Mouse (Mus musculus) lung, postnatal 4 days (tissue): ENCODE data around the gene Fndc8.

Source experiments
- DNase-seq, 2 experiments: peaks; one replicate each; pipeline ENCODE4 v3.0.0; 2021

Gene Fndc8

GRCm38 (mm10) chr11:82891936-82892335 lies at the start of gene Fndc8:
Gene Fndc8 (plus strand): TSS chr11:82892124.
- DNase-seq = no peak

DNA sequence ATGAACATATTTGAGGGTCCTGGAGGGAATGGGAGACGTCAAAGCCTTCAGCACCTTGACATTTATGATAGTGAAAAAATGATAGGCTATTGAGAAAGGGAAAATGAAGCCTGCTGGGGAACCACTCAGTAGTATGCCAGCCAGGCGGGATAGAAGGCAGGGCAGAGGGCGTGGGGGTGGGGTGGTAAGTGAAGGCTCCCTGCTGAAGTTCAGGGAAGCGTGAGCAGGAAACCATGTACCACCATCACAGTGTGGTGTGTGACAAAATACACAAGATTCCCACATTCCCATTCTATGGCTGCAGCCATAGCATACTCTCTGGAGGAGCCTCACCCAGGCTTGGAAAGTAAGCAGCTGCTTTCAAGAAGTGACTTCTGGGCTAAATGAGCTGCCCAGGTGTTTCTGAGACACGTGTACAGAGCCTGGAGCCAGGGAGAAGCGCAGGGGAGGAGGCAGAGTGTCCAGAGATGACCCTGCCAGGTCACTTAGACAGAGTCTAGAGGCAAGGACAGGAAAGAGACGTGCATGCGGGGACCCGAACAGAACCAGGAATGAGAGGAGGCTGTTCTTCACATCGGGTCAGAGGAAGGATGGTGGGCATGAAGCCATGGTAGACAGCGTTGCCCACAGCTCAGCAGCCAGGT lies 47.0 kb upstream of the Fndc8 start:
- DNase-seq = no peak

GRCm38 (mm10) chr11:82845415-82846078 lies 46.4 kb upstream of the Fndc8 start:
- peak; percentile 74 to 78 for DNase-seq

DNA sequence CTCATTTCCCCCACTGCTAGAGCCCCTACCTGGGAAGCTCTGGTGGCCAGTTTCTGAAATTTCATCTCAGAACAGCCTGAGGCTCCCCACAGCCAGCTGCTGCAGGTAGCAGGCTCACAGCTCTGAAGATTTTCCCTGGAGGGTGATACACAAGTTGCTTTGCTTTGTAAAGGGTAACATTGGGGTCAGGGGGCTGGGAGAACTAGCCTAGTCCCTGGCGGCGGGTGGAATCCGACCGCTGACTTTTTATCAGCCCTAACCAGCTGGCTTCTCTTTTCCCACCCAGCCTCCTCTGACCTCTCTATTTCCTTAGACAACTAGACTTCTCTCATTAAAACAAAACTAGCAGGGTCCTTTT lies 45.9 kb upstream of the Fndc8 start:
- no peak for DNase-seq

DNA sequence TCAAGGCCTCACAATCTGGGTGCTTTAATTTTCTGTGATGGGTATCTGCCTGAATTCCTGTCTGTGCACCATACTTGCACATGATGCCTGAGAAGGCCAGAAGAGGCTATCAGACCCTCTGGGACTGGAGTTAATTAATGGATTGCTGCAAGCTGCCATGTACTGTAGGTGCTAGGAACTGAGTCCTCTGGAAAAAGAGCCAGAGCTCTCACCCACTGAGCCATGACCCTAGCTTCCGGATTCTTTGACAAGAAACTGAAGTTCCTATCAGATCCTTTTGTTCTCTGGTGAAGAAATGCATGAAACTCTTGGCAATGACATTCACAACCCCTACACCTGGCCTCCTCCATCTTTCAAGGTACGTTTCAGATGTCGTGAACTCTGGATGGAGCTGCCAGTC lies 45.0 kb upstream of the Fndc8 start:
- no peak for DNase-seq

DNA sequence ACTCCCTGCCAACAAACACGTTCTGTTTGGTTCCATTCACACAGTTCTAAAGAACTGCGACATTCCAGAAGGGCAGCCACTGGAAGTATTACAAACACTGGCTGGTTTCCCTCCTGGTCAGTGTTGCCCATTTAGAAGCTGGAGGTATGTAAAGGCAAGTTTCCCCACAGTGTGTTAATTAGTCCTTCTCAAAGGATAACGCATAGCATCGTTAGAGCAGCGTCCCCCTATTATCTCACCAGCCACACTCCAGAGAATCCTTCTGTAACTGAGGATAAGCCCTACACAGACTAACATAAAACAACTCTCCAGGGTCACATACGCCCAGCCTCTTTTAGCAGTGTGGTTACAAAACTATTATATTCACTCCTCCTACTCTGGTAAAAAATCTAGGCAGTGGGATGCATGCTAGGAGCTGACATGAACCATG lies 44.3 kb upstream of the Fndc8 start:
- DNase-seq = no peak

- no peak for DNase-seq
Measured at GRCm38 (mm10) chr11:82850259-82850658, 41.7 kb upstream of the Fndc8 start.

GRCm38 (mm10) chr11:82852115-82852514 lies 39.8 kb upstream of the Fndc8 start:
- no peak for DNase-seq

DNA sequence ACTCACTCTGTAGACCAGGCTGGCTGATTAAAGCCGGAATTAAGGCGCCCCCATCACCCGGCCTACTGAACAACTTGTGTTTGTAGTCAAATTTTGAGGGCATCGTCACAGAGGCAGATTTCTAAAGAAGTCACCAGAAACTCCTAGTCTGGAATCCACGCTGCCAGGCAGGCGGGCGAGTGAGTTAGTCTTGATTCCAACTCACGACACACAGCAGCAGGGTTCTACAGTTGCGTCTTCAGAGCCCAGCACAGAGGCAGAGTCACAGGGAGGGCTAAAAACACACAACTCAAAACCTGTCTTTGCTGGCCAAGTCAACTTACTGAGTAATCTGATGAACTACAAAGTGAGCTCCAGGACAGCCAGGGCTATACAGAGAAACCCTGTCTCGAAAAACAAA lies 39.4 kb upstream of the Fndc8 start:
- DNase-seq = no peak

GRCm38 (mm10) chr11:82852958-82853357 lies 39.0 kb upstream of the Fndc8 start:
- DNase-seq = no peak

DNA sequence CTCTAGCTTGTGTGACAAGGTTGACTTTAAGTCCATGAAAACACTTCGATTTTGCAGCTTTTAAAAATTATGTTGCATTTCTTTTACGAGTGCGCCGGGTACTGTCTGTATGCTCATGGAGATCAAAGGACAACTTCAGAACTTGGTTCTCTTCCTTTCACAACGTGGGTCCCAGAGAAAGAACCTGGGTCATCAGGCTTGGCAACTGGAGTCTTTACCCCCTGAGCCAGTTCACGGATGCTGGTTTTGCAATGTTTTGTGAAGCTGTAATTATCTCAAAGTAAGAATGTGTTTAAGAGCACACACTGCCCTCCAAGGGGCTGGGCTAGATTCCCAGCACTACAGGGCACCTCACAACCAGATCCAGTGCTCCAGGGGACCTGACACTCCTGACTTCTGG lies 37.8 kb upstream of the Fndc8 start:
- DNase-seq = no peak

DNA sequence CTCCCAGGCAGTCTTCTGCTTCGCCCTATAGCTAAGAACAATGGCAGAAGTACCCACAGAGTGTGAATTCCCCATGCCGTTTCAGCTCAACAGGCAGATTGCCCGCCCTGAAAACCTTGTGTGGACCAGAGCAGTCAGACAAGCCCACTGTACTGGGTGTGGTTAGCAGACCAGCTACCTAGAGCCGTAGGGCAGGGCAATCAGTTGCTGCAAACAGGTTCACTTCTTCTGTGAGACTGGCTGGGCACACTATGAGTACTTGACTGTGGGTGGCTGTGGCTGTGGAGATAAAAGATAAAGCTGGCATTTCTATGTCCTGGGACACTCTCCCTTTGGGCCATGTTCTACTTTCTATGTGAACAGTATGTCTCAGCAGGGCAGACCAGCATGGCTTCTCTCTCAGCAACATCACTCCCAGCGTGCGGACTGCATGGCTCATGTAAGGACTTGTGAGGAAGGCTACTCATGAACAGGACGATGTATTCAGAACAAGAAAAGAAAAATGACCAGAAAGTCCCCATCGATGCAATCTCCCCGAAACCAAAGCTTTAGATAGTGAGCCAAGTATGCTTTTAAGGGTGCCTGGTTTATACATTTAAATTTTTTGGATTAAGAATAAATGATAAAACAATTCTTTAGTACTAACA lies 36.5 kb upstream of the Fndc8 start:
- no peak for DNase-seq

GRCm38 (mm10) chr11:82856032-82856431 lies 35.9 kb upstream of the Fndc8 start:
- no peak for DNase-seq

GRCm38 (mm10) chr11:82857307-82857848 lies 34.5 kb upstream of the Fndc8 start:
- DNase-seq = no peak

DNA sequence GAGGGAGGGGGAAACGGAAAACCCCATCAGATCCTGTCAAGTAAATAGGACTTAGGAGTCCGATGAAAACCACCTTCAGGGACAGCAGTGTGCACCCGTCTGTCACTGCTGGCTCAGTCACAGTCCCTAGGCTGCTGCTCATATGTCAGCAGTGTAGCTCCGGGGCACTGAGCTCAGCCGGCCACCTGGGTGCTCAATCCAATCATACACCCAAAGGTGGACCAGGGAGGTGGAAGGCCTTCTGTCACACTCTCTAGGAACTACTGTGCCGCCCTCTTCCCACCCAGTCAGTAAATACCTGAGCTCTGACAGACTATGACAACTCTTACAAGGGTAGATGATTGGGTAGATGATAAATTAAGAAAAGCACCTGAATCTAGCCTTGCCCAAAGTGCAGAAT lies 31.2 kb upstream of the Fndc8 start:
- DNase-seq = no peak

DNA sequence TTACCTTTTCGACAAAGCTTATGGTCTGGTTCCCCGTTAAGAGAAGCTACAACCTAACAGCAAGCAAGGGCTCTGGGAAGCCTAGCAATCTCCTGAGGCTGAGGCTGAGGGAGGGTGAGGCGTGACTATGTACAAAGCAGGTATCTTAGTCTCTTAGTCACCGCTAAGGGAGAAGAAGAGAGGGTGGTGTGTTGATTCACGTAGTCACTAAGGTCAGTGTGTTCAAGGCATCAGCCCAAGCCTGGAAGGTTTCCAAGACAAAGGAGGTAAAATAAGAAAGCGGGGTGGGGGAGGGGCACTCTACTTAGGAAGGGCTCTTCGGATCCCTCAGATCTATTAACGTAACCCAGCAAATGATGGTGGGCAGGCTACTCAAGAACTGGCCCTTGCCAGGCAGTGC lies 30.4 kb upstream of the Fndc8 start:
- no peak for DNase-seq

DNA sequence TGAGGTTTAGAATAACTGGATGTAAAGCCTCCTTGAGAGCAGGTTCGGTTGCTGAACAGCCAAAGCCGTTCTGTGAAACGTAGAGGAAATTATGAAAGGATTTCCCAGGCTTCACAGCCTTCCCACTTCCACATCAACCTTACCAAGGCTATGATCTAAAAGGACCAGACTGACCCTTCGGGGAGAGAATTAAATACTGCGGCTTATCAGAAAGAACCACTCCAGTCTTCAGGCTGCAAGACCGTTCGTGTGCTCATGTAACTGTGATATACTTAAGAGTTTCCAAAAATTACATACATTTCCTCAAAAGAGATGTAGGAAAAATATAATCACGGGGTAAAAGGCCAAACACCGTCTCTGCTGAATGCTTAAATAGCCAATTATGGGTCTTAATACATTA lies 29.3 kb upstream of the Fndc8 start:
- DNase-seq = no peak

DNA sequence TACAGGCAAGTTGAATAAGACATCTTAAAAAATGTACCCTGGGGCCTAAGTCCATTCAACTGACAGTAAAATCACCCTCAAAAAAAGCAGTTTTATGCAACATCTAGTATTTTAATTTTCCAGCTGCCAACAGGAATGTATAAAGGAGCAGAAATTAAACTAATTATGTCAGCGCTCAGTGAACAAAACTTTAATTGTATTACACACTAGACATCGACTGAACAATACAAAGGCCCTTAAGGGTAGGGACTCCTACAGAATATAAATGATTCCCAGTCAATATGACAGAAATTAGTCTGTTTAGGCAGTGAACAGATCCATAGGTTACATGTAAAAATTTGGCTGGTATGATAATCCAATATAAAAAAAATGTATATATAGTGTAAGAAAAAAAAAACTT lies 28.9 kb upstream of the Fndc8 start:
- no peak for DNase-seq

GRCm38 (mm10) chr11:82863488-82863931 lies 28.4 kb upstream of the Fndc8 start:
- DNase-seq = no peak

DNA sequence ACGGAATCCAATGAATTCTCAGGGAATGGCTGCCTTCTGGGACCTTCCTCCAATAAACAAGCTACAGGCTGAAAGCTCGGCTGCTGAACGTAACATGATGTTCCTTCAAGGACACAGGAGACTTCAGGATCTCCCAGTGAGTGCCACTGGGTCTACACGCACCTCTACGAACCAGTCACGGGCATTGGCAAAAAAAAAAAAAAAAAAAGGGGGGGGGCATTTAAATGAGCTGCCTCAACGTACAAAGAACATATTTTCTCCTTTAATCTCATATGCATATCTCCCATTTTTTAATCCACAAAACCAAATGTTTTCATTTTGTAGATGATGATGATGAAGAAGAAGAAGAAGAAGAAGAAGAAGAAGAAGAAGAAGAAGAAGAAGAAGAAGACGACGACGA lies 26.0 kb upstream of the Fndc8 start:
- DNase-seq = no peak

- DNase-seq = no peak
Measured at GRCm38 (mm10) chr11:82866850-82867564, 24.9 kb upstream of the Fndc8 start.

GRCm38 (mm10) chr11:82867956-82868355 lies 24.0 kb upstream of the Fndc8 start:
- no peak for DNase-seq

DNA sequence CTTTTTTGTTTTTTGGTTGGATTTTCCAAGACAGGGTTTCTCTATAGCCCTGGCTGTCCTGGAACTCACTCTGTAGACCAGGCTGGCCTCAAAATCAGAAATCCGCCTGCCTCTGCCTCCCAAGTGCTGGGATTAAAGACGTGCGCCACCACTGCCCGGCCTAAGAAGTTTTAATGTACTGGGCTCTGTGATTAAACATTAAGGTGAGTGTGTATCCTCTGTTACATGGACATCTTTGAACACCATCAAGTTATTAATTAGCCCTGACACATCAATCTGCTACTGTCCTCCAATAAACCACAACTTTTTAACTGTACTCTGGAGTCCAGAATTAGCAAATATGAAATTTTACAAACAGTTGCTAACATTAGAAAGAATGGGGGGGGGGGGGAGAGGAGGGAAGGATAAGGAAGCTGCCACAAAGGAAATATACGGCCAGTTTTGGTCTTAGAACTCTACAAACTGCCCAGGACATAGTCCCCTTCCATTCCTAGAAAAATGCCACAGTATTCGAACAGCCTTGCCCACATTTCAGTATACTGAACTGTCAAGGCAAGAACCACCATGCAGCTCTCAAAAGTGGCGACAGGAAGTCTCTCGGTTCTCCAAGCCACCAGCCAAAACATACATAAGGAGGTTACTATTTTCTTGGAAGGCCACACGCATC lies 22.3 kb upstream of the Fndc8 start:
- no peak for DNase-seq
